Mouse (Mus musculus) brown adipose tissue, adult 24 weeks (tissue): ENCODE results near the gene Zfp449. TPM values are rescaled to one million over a fixed set of nuclear protein-coding genes. Genes with fewer than 3 reads are reported as not detected.

Experiments
- polyA plus RNA-seq: library from polyadenylated mRNA; stranded (reverse); fragments of >200 nt; gene quantifications from 2 replicates; pipeline ENCODE4 v1.2.4, GENCODE M21; 2012; ENCODE audit not compliant: missing spikeins, insufficient read depth, insufficient read length

The Zfp449 gene
- polyA plus RNA-seq, 1 experiment = 2.7 TPM

Other genes starting within 250 kb of the Zfp449 start
- 1.7 TPM in 1 of 2 replicates, not detected in the other for gene 3830403N18Rik, start 209.8 kb upstream of the Zfp449 start, polyA plus RNA-seq
- not detected in 2 replicates for gene Gm773, start 133.5 kb upstream of the Zfp449 start, polyA plus RNA-seq
- 0.46 TPM in 1 of 2 replicates, not detected in the other for gene Smim10l2a, start 28.2 kb downstream of the Zfp449 start, polyA plus RNA-seq
- 7.8 TPM in 1 of 2 replicates, not detected in the other for gene Gm2174, start 101.6 kb downstream of the Zfp449 start, polyA plus RNA-seq
- 4.1 and 7.3 TPM in 2 replicates for gene Ints6l, start 108.5 kb downstream of the Zfp449 start, polyA plus RNA-seq
- gene Gm10477, start 178.3 kb downstream of the Zfp449 start, polyA plus RNA-seq = not detected in 2 replicates
- gene Gm648, start 203.2 kb downstream of the Zfp449 start, polyA plus RNA-seq = not detected in 2 replicates